Mouse (Mus musculus): ENCODE measurements around the gene Xrra1. TPM values are rescaled to one million over a fixed set of nuclear protein-coding genes. Genes with fewer than 3 reads are reported as not detected.
A peak's percentile ranks its signal among the peaks of the same experiment; 100 is the strongest.

Gene Xrra1
- polyA plus RNA-seq, 1 experiment = 0.81 TPM

GRCm38 (mm10) chr7:99864241-99865028 lies 5.5 kb downstream of the Xrra1 start:
- TF ChIP-seq POLR2A (IDR thresholded peaks at IDR 0.05; ENCODE audit: low read depth, low read length) (no peak), CTCF (IDR thresholded peaks at IDR 0.05; ENCODE audit: borderline replicate concordance, insufficient read depth, low read length) (no peak)

GRCm38 (mm10) chr7:99865219-99865618 lies 6.3 kb downstream of the Xrra1 start:
- TF ChIP-seq CTCF (IDR thresholded peaks at IDR 0.05; ENCODE audit: borderline replicate concordance, insufficient read depth, low read length) (no peak), POLR2A (IDR thresholded peaks at IDR 0.05; ENCODE audit: low read depth, low read length) (no peak)
- Histone ChIP-seq H3K27ac (ENCODE audit: insufficient read depth, low read length) (peak overlapping the region; percentile 87), H3K4me1 (ENCODE audit: control insufficient read depth, insufficient read depth, low read length) (peaks cover 5% of the 10 kb centered on the region), H3K4me3 (ENCODE audit: insufficient read depth, low read length) (no peak overlapping the region)

More at GRCm38 (mm10) chr7:99864241-99865028, 5.5 kb downstream of the Xrra1 start:
- peaks cover 5% of the 10 kb centered on the region for H3K4me1 ChIP-seq (ENCODE audit: control insufficient read depth, insufficient read depth, low read length)
- H3K4me3 ChIP-seq (ENCODE audit: insufficient read depth, low read length) = no peak overlapping the region
- peak overlapping the region; percentile 87 for H3K27ac ChIP-seq (ENCODE audit: insufficient read depth, low read length)

GRCm38 (mm10) chr7:99869296-99869695 lies 10.4 kb downstream of the Xrra1 start:
- H3K4me1 ChIP-seq (ENCODE audit: control insufficient read depth, insufficient read depth, low read length) = no peaks in the 10 kb centered on the region; the same call in 1 of the 2 replicates
- TF ChIP-seq CTCF (IDR thresholded peaks at IDR 0.05; ENCODE audit: borderline replicate concordance, insufficient read depth, low read length) = no peak
- no peak for TF ChIP-seq POLR2A (IDR thresholded peaks at IDR 0.05; ENCODE audit: low read depth, low read length)
- H3K27ac ChIP-seq (ENCODE audit: insufficient read depth, low read length) = no peak overlapping the region
- no peak overlapping the region for H3K4me3 ChIP-seq (ENCODE audit: insufficient read depth, low read length)

GRCm38 (mm10) chr7:99873965-99874364 lies 15.0 kb downstream of the Xrra1 start:
- H3K27ac ChIP-seq (ENCODE audit: insufficient read depth, low read length) = no peak overlapping the region
- H3K4me1 ChIP-seq (ENCODE audit: control insufficient read depth, insufficient read depth, low read length) = no peaks in the 10 kb centered on the region
- TF ChIP-seq CTCF (IDR thresholded peaks at IDR 0.05; ENCODE audit: borderline replicate concordance, insufficient read depth, low read length) (no peak), POLR2A (IDR thresholded peaks at IDR 0.05; ENCODE audit: low read depth, low read length) (no peak)
- no peak overlapping the region for H3K4me3 ChIP-seq (ENCODE audit: insufficient read depth, low read length)

- Histone ChIP-seq H3K27ac (ENCODE audit: insufficient read depth, low read length) (no peak overlapping the region), H3K4me3 (ENCODE audit: insufficient read depth, low read length) (no peak overlapping the region), H3K4me1 (ENCODE audit: control insufficient read depth, insufficient read depth, low read length) (no peaks in the 10 kb centered on the region)
- no peak for TF ChIP-seq POLR2A (IDR thresholded peaks at IDR 0.05; ENCODE audit: low read depth, low read length)
- TF ChIP-seq CTCF (IDR thresholded peaks at IDR 0.05; ENCODE audit: borderline replicate concordance, insufficient read depth, low read length) = no peak
Observed at GRCm38 (mm10) chr7:99875891-99876290, 17.0 kb downstream of the Xrra1 start.

GRCm38 (mm10) chr7:99876345-99876744 lies 17.4 kb downstream of the Xrra1 start:
- TF ChIP-seq POLR2A (IDR thresholded peaks at IDR 0.05; ENCODE audit: low read depth, low read length) (no peak), CTCF (IDR thresholded peaks at IDR 0.05; ENCODE audit: borderline replicate concordance, insufficient read depth, low read length) (peak; percentile 89)
- H3K27ac ChIP-seq (ENCODE audit: insufficient read depth, low read length) = no peak overlapping the region
- H3K4me1 ChIP-seq (ENCODE audit: control insufficient read depth, insufficient read depth, low read length) = no peaks in the 10 kb centered on the region
- no peak overlapping the region for H3K4me3 ChIP-seq (ENCODE audit: insufficient read depth, low read length)

GRCm38 (mm10) chr7:99878254-99878653 lies 19.3 kb downstream of the Xrra1 start:
- Histone ChIP-seq H3K4me1 (ENCODE audit: control insufficient read depth, insufficient read depth, low read length) (no peaks in the 10 kb centered on the region), H3K27ac (ENCODE audit: insufficient read depth, low read length) (no peak overlapping the region), H3K4me3 (ENCODE audit: insufficient read depth, low read length) (no peak overlapping the region)
- TF ChIP-seq POLR2A (IDR thresholded peaks at IDR 0.05; ENCODE audit: low read depth, low read length) (no peak), CTCF (IDR thresholded peaks at IDR 0.05; ENCODE audit: borderline replicate concordance, insufficient read depth, low read length) (no peak)

GRCm38 (mm10) chr7:99887230-99887735 lies 28.4 kb downstream of the Xrra1 start:
- no peak for TF ChIP-seq POLR2A (IDR thresholded peaks at IDR 0.05; ENCODE audit: low read depth, low read length)
- no peak for TF ChIP-seq CTCF (IDR thresholded peaks at IDR 0.05; ENCODE audit: borderline replicate concordance, insufficient read depth, low read length)
- H3K4me3 ChIP-seq (ENCODE audit: insufficient read depth, low read length) = no peak overlapping the region
- no peak overlapping the region for H3K27ac ChIP-seq (ENCODE audit: insufficient read depth, low read length)
- H3K4me1 ChIP-seq (ENCODE audit: control insufficient read depth, insufficient read depth, low read length) = no peaks in the 10 kb centered on the region

GRCm38 (mm10) chr7:99887743-99888142 lies 28.8 kb downstream of the Xrra1 start:
- H3K4me3 ChIP-seq (ENCODE audit: insufficient read depth, low read length) = no peak overlapping the region
- no peaks in the 10 kb centered on the region for H3K4me1 ChIP-seq (ENCODE audit: control insufficient read depth, insufficient read depth, low read length)
- H3K27ac ChIP-seq (ENCODE audit: insufficient read depth, low read length) = no peak overlapping the region
- TF ChIP-seq CTCF (IDR thresholded peaks at IDR 0.05; ENCODE audit: borderline replicate concordance, insufficient read depth, low read length) (no peak), POLR2A (IDR thresholded peaks at IDR 0.05; ENCODE audit: low read depth, low read length) (no peak)

GRCm38 (mm10) chr7:99889175-99889880 lies 30.4 kb downstream of the Xrra1 start:
- no peak overlapping the region for H3K4me3 ChIP-seq (ENCODE audit: insufficient read depth, low read length)
- H3K27ac ChIP-seq (ENCODE audit: insufficient read depth, low read length) = no peak overlapping the region
- TF ChIP-seq CTCF (IDR thresholded peaks at IDR 0.05; ENCODE audit: borderline replicate concordance, insufficient read depth, low read length) (peak; percentile 75; the same call in 1 of the 2 replicates), POLR2A (IDR thresholded peaks at IDR 0.05; ENCODE audit: low read depth, low read length) (no peak)
- no peaks in the 10 kb centered on the region for H3K4me1 ChIP-seq (ENCODE audit: control insufficient read depth, insufficient read depth, low read length)
